Mouse (Mus musculus) kidney, adult 11 months (tissue): ENCODE data around the gene Ccnt1.
"Not testable (repeated sequence)": the region's sequence is repeated elsewhere in the genome, so short reads cannot be mapped to it uniquely, and the experiment has no call there.

ENCODE experiments used
- DNase-seq: peaks from one replicate; pipeline ENCODE4 v3.0.0; 2022

Ccnt1 gene

DNA sequence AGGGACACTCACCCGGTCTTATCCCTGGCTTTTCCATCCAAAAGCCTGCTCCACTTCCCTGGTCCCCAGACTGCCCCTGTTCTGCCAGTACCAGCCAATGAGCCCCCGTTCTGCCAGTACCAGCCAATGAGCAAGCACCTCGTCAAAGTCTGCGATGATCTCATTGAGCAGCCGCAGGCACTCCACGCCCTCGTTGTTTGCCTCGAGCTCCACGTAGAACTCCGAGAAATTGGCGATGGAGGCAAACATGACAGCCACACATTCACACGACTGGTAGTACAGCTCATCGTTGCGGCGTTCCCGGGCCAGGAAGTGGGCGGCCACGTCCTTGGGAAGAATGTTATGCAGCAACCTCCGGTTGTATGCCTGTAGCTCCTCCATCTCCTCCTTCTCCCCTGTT is 23.5 kb upstream of the Ccnt1 start:
- DNase-seq = no peak

DNA sequence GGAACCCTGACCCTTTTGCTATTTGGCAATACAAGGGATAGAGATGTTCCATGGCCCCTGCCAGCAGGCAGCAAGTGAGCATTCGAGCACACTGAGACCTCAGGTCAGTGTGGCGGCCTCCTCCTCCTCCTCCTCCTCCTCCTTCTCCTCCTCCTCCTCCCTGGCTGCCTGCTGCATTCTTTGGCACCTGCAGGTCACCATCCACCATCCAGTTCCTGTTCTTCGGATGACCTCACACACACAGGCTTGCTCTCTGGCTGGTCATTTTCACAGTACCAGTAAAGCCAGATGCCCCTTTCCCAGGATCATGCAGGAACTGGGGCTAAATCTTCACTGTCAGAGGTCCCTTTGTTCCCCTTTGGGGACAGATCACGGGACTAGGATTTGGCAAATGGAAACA is 20.7 kb upstream of the Ccnt1 start:
- no peak for DNase-seq

DNA sequence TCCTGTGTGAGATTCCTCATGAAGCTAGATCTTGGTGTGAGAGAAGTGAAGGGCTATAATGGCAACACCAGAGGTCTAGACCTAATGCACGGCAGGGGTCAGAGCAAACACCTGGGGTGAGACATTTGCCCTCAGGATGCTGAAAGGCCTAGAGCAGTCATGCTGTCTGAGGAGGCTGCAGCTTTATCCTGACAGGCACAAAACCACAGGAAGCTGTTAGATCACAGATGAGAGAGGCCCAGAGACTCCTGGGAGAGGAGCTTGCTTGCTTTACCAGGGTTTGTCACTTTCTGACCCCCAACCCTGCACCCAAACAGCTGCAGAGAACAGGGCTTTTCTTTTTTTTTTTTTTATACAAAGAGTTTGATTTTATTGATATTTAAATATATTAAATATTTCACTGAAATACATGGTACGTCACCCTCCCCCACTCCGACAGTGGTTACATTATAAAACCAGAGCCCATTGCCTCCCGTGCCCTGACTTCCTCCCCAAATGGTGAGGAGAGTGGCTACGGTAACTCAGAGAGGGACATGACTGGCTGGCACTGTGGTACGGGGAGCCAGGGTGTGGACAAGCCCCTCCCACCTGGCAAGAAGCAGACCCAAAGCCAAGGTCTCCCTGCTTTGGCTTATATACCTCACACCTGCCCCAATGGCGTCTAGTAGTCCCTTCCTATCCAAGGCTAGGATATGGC is 19.1 kb upstream of the Ccnt1 start:
- no peak for DNase-seq

DNA sequence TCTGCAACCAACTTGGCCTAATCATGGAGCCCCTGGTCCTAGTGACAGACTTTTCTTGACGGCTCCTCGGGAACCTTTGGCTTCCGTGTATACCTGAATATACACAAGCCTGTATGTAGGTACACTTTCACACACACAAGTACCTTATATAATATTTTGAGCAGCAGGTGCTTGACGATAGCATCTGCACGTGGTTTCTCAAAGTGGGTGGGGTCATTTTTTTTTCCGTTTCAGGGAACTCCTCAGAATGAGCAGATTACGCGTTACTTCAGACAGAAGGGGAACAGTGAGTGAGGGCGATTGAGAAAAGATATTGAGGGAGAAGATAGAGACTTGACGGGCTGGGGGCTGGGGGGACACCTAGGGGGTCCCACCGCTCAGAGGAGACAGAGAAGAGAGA is 17.0 kb upstream of the Ccnt1 start:
- no peak for DNase-seq

DNA sequence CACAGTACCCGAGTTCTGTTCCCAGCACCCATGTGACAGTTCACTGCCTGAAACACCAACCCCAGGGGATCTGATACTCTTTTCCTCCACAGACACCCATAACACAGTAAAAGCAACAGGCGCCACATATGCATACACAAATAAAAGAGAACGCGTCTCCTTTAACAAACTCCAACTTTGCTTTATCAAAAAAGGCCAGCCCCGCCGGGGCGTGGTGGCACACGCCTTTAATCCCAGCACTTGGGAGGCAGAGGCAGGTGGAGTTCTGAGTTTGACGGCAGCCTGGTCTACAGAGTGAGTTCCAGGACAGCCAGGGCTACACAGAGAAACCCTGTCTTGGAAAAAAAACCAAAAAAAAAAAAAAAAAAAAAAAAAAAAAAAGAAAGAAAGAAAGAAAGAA is 15.4 kb upstream of the Ccnt1 start:
- not testable (repeated sequence) for DNase-seq

DNA sequence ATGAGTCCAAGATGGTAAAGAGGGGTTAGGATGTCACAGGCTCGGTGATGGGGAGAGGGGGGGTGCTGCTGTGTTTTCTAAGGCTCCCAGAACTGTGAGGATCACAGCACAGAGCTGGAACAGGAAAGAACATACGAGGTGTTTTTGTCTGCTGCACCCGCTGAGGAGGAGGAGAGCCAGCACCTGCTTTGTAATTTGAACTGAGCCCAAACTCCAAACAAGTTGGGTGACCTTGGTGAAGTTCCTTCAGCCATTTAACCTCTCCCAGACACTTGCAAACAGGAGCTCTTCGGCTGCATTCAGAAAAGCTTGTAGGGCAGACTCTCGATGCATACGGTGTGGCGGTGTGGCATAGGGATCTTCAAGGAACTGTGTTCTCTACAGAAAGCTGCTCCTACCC is 14.7 kb upstream of the Ccnt1 start:
- peak; percentile 64 for DNase-seq

DNA sequence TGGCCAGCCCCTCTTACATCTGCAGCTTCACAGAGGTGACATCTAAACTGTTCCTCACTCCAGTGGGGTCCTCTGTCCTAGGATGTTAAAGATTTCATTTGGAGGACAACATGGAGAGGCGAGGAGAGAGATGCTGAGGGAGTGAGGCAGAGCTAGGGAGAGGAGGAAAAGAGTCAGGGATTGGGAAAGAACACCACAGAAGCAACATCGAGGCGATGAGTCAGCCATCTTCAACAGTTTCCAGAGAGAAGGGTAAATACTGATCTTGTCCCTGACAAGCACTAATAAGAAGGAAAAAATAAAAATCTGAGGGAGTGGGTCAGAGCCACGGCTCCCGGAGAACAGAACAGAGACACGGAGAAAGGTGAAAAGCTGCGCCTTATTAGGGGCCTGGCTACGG is 12.3 kb upstream of the Ccnt1 start:
- no peak for DNase-seq

DNA sequence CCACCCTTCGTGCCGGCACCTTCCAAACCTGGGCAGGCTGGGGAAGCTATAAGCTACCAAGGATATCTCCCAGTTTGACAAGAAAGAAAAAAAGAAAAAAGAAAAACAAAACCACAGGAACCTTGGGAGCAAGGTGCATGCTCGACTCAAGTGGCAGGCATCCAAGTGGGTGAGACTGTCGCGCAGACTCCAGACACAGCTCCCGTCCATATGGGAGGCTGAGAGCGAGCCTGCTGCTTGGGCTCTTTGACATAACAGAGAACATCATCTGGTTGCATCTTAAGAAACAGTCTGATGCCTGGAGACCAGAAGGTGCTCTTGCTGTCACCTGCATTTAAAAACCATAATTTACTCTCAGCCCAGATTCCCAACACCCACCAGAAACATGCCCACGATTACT is 11.7 kb upstream of the Ccnt1 start:
- DNase-seq = peak; percentile 61

DNA sequence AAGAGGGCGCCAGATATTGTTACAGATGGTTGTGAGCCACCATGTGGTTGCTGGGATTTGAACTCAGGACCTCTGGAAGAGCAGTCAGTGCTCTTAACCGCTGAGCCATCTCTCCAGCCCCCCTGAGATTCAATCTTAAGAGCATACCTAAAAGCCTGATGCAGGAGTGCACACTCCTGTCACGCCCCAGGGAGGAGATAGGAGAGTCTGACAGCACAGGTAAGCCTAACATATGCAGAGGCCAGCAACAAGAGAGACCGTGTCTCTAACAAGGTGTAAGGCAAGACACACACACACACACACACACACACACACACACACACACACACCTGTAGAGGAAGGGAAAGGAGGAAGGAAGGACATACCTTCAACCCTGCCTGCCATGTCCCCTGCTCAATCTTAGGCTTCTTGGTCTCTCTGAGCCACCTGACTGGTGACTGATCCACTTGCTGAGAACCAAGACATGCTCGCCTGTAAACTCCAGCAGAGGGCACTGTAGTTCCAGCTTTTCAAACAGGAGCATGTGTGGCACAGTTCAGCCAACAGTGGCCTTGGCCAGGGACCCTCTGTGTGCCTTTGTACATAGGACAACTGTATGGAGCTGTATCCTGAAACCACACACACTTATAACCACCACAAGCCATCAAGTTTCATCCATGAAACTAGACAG is 9.2 kb upstream of the Ccnt1 start:
- peak; percentile 79 for DNase-seq

DNA sequence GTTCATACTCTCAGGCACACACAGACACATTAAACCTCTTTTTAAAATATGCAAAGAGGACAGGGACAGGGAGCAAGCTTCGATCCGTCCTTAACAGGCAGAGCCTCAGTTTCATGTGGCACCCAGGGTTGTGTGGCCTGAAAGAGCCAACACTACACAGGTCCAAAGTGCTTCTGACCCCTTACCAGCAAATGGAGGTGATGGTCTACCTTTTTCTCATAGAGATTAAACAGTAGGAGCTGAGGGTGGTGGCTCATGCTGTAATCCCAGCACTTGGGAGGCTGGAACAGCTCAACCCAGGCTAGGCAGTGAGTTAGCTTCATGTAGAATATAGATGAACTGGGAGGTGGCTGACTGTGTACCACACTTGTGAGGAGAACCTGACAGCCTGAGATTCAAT is 8.6 kb upstream of the Ccnt1 start:
- no peak for DNase-seq

DNA sequence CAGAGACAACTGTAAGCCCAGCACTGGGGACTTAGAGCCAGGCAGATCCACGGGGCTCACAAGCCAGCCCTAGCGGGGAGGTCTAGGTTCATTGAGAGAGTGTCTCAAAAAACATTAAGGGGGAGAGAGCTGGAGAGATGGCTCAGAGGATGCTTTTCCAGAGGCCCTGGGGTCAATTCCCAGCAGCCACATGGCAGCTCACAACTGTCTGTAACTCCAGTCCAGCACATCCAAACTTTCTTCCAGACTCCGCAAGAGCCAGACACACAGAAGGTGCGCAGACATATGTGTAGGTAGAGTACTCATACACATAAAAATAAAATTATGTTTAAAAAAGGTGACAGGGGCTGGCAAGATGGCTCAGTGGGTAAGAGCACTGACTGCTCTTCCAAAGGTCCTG is 2.6 kb upstream of the Ccnt1 start:
- DNase-seq = no peak

DNA sequence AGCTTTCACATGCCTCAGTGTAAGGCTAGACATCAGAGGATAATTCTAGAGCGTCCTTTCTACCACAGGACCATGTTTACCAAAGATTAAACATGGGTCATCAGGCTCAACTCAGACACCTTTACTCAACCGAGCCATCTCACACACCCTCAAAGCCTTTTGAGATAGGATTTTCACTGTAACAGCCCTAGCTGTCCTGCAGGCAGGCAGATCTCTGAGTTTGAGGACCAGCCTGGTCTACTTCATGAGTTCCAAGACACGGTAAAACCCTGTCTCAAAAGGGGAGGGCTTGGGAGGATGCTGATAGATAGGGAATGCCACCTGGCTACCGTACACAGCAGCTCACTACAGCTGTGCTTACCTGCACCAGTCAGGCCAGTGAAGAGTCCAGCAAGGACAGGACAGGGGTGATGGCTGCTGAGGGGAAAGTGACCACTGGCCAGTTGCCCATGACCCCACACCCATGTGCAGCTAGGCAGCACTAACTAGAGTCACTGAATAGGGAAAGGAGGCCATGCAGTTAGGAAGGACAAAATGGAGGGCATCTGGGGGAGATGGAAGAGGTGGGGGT is 843 bp downstream of the Ccnt1 start:
- peak; percentile 40 for DNase-seq

DNA sequence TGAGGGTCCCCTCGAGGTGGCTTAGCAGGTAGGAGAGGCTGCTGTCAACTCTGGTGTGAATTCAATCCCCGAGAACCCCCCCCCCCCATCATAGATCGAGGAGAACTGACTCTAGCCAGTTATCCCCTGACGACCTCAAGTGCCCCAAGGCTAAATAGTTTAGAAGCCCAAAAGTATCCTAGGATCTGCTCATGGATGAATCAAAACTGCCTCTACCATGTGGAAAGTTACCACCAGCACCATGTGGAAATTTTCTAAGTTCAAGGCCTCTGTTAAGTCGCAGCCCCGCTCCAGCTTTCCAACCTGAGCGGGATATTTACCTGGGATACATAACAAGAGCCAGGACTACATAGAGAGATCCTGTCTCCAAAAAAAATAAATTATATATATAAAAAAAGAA is 1.5 kb downstream of the Ccnt1 start:
- DNase-seq = no peak

DNA sequence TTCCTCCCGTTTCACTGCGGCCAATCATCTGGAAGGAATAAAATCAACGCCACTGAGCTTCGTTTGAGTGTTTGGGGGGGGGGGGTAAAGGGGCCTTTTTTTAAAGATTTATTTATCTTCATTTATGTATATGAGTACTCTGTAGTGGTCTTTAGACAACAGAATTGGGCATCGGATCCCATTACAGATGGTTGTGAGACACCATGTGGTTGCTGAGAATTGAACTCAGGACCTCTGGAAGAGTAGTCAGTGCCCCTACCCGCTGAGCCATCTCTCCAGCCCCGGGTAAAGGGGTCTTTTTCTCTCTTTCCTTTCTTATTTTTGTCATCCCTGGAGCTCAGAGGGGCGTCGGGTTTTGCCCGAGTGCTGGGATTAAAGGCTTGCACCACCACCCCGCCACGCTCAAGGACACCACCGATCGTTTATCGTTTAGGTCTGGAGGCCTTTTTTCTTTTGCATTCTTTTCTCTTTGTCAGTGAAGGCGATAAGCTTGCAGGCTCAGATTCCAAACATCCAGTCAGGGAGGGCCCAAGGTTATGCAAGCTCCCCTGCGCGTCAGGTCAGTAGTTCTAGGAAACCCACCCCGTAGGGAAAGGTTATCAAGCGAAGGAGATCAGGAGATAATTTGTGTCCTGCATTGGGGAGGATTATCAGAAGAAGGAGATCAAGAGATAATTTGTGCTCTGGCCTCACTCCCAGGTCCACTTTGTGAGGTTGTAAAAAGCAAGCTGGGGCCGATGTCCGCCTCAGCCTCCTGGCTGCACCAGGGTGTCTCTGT is 2.3 kb downstream of the Ccnt1 start:
- peak; percentile 33 for DNase-seq

DNA sequence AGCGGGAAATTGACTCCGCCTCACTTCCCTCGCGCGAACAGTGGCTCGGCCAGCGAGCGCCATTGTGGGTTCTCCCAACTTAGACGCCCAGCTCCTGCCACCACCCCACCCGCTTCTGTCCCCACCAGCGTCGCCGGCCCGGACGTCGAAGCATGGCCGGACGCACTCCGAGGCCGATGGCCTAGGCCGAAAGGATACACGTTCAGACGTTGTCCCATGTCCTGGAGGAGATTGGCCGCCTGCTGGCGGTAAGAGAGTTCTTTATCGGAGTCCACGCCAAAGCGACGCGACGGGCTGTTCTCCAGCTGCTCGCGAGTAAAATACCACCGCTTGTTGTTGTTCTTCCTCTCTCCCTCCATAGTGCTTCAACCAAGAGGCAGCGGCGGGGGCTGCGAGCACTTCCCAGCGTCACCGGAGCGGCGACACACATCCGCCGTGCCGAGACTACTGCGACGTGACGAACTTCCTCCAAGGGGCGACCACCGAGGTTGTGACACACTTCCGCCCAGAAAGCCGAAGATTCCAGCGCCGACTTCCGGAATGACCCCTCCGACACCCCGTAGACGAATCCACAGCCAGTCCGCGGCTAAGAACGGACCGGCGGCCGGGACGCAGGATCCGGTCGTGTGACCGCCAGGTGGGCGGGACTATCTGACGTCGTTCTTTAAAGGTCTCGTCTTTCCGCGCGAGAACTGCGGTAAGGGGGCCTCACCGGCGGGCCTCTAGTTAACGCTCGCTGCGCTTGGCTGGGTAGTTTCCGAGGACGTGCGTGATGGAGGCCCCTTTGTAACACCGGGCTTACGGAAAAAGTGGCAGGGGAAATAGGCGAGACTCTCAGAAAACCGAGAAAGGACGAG is 3.2 kb downstream of the Ccnt1 start:
- DNase-seq = peak; percentile 99

DNA sequence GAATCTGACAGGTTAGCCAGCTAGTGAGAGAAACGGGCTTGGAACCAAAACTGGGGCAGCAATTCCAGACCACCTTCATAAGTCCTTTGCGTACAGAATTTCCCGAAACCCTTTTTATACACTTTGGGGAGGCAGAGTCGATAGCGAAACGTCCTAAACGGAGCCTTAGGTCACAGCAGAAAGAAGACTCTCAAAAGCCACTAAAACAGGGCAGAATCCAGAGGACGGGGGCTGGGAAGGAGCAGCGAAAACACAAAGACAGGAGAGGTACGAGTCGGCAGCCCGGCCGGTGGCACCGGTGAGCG is 3.8 kb downstream of the Ccnt1 start:
- DNase-seq = no peak

DNA sequence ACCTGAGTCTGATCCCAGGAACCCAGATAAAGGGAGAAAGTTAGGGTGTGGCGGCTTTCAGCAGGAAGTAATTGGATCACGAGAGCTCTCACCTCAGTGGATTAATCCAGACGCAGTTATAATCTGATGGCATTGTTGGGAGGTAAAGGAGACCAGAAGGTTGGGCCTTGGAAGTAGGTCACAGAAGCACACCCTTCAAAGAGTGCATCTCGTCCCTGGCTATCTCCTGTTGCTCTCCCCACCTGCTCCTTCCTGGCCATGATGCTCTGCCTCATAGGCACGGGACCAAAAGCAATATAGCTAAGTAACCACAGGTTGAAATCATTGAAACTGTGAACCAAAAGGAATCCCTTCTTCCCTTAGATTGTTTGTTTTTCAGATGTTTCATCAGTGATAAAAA is 13.5 kb downstream of the Ccnt1 start:
- DNase-seq = no peak

DNA sequence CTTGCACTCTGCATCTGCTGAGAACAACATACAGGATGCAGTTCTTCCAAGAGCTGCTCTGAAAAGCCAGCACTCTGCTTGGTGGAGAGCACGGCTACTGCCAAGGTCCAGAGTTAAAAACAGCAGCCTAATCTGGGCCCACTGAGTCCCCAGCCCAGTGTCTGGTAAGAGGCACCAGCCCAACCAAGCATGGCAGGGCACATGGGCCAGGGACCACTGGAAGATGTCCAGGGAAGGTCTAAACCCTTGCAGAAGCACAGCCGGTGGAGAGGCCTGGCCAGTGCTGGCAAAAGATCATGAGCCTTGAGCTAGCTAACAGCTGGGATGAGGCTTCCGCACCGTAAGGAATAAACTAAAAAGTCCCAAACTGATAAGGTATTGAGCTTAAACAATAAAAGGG is 14.8 kb downstream of the Ccnt1 start:
- no peak for DNase-seq

DNA sequence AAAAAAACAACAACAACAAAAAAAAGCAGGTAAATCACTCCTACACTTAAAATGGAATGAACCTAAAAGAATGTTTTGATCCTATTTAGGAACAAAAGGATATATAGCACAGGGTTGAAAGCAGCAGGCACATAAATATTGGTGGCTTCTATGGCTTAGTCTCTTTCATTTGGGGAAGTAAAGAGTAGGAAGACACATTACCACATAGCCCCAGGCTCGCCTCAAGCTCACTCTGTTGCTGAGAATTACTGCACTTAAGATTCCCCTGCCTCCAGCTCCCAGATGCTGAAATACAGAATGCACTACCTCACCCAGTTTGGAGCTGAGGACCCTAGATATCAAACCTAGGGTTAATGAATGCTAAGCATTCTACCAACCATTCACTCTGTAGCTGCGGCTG is 18.0 kb downstream of the Ccnt1 start:
- DNase-seq = no peak

DNA sequence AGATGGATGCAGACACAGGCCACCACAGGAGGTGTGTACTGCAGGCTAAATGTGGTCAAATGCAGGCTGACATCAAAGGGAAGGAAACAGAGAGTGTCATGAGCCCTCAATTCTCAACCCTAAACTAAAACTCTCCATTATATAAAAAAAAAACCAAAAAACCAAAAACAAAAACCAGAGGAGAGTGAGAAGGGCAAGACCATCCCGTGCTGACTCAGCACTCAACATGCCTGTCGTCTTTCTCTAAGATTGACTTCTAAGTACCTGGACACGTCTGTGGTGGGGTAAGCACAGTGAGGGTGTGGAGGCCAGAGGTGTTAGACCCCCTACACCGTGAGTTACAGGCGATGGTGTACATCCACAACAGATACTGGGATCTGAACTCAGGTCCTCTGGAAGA is 23.9 kb downstream of the Ccnt1 start:
- DNase-seq = no peak

DNA sequence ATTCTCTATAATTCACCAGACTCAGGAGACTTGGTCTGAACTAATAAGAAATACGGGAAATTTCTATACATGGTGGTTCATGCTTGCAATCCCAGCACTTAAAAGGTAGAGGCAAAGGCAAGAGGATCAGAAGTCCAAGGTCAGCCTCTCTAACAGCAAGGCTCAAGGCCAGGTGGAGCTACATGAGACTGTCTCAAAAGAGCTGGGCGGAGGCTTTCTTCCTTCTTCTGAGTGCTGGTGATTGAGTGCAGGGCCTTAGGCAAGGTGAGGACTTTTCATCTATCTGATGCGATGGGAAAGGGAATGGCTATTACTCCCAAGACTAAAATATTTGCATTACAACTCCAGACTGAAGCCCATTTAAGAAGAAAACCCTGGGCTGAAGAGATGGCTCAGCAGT is 25.6 kb downstream of the Ccnt1 start:
- DNase-seq = no peak

DNA sequence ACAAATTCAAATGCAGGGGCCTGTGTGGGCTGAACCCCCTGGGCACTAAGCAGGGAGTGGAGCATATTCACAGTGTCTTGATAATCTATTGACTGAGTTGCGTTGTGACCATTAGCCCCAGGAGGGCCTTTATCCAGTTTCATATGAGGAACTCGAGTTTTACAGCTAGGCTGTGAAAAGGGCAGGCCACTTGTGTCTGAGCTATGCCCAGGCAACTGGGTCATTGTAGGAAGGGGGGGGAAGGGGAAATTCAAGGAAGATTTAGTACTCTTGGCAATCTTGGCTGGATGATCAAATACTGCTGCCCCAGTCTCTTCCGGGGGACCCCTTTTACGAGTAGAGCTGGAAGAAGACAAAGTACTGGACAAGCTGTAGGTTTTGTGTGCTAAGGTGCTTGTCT is 27.4 kb downstream of the Ccnt1 start:
- DNase-seq = no peak

DNA sequence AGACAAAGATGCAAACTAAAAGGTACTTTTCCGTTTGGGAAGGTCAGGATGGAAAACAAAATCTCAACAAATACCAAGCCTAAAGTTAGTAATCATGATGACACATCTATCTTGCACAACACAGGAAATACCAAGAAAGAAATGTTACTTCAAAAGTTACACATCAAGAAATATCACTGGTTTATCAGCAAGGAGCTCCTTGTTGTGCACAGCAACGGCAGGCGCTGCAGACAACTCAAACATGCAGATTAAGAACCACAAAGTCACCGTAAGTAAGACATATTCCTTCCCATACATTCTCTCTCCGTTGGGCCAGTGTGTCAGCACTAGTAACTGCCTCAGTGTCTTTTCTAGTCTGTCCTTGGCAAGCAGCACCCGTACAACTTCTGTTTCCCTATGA is 29.7 kb downstream of the Ccnt1 start:
- no peak for DNase-seq
